Mouse (Mus musculus) bone marrow, adult 2 months (tissue): ENCODE measurements around the gene Pan3.

ENCODE experiments used
- CTCF ChIP-seq: fragments of 200-500 bp; IDR thresholded peaks from 2 replicates; pipeline ENCODE4 v1.5.1; 2011; ENCODE audit warnings: low read length, control low read depth; ENCODE audit not compliant: control insufficient read depth, insufficient read depth
- POLR2A ChIP-seq: fragments of 200-500 bp; IDR thresholded peaks from 2 replicates; pipeline ENCODE4 v1.6.1; 2011; ENCODE audit warnings: low read depth, mild to moderate bottlenecking, control low read depth, low read length, borderline replicate concordance; ENCODE audit not compliant: control insufficient read depth

- TF ChIP-seq POLR2A: no peak
- TF ChIP-seq CTCF: no peak
Measured at GRCm38 (mm10) chr5:147389052-147389451, 40.9 kb upstream of the Pan3 start.
